Mouse (Mus musculus) yolk sac, embryonic 10.5 days (tissue): ENCODE results near the gene Fam114a2.

Source experiments
- DNase-seq: peaks from one replicate; pipeline ENCODE4 v3.0.0-alpha.2; 2017; ENCODE audit warnings: low spot score

Gene Fam114a2

DNA sequence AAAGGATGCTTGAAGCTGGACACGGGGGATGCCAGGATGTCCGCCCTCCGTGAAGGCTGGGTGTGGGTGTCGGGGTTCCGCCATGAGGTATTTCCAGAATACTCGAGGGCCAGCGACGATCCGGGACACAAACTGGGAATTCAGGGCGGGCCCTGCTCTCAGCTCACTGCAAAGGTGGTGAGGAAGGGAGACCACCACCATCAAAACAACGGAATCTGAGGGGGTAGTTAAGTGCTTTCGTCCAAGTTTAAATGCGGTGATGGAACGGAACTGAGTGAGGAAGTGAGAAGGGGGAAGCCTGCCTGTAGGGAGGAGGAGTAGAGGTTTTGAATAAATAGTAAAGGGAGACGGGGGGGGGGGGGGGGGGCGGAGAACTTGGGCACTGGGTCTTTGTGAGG is 333 bp upstream of the Fam114a2 start:
- DNase-seq = no peak

DNA sequence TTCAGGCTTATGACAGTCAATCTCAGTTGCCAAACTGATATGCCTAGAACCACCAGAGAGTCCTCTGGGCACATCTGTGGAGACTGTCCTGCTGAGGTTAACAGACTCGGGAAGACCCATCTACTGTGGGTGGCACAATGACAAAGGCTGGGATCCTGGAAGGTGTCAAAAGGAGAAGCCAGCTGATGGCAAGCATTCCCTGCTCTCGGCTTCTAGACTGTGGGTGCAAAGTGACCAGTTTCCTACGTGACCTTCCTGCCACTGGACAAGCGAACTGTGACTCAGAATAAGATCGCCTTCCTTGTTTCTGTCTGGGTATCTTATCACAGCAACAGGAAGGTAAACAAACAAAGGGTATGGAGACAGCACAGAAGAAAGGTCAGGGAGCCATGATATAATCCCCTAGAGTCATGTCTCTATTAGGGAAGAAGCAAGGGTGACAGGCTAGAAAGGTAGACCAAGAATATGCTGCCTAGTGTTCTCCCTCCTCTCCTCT is 1.4 kb downstream of the Fam114a2 start:
- DNase-seq = peak; percentile 53

GRCm38 (mm10) chr11:57515218-57515617 is 3.2 kb downstream of the Fam114a2 start:
- no peak for DNase-seq

DNA sequence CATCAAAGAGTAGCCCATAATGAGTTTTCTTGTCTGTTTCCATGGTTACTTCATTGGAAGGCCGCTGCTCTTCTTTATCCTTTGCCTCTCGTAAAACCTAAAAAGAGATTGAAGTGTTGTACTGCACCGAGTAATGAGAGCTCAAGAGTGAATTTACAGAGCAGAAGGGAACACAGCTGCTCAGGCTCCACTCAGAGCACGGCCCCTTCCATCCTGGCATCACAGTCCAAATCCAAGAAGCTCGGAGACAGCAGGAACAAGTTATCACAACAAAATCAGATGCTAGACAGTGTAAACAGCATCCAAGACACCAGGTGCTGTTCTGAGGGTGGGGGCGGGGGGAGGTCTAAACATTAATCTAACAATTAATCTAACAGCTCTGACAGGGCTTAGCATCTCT is 11.5 kb downstream of the Fam114a2 start:
- DNase-seq = no peak

DNA sequence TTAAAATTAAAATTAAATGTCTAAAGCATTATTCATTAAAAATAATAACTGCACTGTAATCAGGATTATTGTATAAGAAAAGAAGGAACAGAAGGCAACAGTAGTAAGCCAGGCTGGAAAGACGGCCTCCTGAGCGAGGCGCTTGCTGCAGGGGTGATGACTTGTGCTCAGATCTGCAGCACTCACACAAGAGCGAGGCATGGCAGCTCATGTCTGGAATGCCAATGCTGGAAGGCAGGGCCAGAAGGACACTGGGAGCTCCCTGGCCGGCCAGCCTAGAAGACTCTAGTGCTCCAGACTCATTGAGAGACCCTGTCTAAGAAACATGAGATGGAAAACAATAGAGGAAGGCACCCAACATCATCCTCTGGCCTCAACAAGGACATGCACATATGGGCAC is 15.3 kb downstream of the Fam114a2 start:
- DNase-seq = no peak

GRCm38 (mm10) chr11:57498215-57498614 is 20.2 kb downstream of the Fam114a2 start:
- no peak for DNase-seq

DNA sequence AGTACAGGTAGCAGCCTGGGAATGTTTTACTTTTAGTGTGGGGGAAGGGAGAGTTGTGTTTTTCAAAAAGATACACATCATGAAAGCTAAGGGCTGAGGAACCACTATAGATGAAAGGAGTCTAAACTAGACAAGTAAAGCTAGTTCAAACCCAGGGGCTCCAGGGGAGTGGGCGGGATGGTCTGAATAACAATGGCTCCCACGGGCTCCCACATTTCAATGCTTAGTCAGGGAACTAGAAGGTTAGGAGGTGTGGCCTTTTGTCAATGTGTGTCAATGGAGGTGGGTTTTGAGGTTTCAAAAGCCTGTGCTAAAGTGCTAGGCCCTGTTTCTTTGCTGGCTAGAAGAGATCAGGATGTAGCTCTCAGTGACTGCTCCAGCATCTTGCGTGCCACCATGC is 20.7 kb downstream of the Fam114a2 start:
- no peak for DNase-seq

- DNase-seq = no peak
These were observed 21.9 kb downstream of the Fam114a2 start for GRCm38 (mm10) chr11:57496462-57497039.

DNA sequence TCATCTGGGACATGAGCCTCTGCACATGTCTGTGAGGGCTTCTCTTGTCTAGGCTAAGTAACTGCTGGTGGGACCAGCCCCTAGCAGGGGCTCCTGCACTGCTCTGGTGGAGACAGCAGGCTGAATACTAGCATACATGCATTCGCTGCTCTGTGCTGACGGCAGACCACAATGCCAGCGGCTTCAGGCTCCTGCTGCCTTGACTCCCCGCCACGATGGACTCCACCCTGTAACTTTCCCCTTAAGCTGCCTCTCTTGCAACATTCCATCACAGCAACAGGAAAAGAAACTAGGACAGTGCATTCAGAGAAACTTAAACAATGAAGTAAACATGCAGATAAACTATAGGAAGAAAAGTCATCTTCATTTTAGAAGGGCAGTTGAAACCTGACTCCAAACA is 30.0 kb downstream of the Fam114a2 start:
- DNase-seq = no peak

- DNase-seq = no peak
These were observed 40.3 kb downstream of the Fam114a2 start for GRCm38 (mm10) chr11:57478077-57478476.

- no peak for DNase-seq
These were observed 43.3 kb downstream of the Fam114a2 start for GRCm38 (mm10) chr11:57475119-57475518.

- DNase-seq = no peak
These were observed 44.0 kb downstream of the Fam114a2 start for GRCm38 (mm10) chr11:57474296-57474941.

DNA sequence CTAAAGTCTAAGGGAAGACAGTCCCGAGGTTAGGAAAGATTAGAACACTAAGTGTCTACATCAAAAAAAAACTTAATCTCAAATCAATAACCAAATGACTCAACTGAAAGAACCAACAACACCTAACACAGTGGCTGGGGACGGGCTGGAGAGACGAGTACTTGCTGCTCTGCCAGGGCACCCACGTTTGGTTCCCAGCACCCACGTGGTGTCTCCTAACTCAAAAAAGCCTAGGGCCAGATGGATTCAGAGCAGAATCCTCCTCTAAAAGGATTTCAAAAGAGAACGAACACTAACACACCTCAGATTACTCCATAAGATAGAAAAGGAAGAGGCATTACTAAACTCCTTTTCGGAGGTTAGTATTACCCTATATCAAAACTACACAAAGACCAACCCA is 47.4 kb downstream of the Fam114a2 start:
- DNase-seq = no peak

- DNase-seq = no peak
These were observed 48.4 kb downstream of the Fam114a2 start for GRCm38 (mm10) chr11:57470056-57470455.

DNA sequence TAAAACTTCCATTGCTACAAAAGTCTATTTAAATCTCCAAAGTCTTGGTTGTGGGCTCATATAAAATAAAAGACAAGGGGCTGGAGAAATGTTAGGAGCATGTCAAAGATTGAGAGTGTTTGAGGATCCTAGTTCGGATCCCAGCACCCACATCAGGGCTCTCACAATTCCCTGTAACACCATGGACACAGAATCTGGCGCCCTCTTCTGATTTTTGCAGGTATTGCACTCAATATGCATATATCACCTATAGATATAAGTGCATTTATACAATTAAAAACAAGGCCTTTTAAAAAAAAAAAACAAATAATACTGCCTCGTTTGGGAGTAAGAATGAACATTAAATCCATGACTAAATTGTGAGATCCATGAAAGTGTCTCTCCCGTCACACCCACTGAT is 49.7 kb downstream of the Fam114a2 start:
- no peak for DNase-seq

GRCm38 (mm10) chr11:57467159-57468110 is 51.0 kb downstream of the Fam114a2 start:
- DNase-seq = peak; percentile 48

DNA sequence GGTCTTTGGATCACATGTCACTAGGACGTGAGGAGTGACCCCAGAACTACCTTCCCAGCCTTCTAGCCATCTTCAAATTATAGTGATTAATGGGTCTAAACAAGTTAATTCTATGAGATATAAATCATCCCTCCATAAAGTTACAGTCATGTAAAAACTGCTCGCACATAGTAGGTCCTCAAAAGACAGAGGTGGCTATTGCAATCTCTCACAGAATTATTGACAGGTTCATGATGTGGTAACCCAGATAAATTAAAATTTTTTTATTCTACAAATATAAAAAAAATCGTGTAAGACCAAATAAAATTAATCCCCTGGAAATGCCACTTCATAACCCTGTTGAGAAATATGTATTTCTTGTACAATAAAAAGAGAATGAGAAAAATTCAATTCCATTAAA is 52.6 kb downstream of the Fam114a2 start:
- no peak for DNase-seq

GRCm38 (mm10) chr11:57465025-57465424 is 53.4 kb downstream of the Fam114a2 start:
- DNase-seq = no peak

DNA sequence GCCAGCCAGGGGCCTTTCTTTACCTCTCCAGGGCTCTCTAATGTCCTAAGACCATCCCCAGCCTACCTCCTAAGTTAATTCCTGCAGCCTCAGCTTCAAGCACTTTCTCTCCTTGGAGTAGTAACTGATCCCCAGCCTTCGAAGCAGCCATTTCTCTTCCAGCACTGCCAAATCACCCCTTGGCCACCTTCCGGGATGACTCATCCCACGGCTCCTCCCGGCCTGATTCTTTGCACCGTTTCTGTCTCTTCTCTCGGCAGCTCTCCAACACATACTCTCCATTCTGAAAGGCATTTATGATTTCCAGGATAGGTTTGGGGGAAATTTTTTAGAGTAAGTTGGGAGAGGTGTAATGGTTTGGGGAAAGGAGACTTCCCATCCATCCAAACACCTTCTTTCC is 58.7 kb downstream of the Fam114a2 start:
- no peak for DNase-seq

- peak; percentile 53 for DNase-seq
These were observed 64.0 kb downstream of the Fam114a2 start for GRCm38 (mm10) chr11:57454421-57454820.

DNA sequence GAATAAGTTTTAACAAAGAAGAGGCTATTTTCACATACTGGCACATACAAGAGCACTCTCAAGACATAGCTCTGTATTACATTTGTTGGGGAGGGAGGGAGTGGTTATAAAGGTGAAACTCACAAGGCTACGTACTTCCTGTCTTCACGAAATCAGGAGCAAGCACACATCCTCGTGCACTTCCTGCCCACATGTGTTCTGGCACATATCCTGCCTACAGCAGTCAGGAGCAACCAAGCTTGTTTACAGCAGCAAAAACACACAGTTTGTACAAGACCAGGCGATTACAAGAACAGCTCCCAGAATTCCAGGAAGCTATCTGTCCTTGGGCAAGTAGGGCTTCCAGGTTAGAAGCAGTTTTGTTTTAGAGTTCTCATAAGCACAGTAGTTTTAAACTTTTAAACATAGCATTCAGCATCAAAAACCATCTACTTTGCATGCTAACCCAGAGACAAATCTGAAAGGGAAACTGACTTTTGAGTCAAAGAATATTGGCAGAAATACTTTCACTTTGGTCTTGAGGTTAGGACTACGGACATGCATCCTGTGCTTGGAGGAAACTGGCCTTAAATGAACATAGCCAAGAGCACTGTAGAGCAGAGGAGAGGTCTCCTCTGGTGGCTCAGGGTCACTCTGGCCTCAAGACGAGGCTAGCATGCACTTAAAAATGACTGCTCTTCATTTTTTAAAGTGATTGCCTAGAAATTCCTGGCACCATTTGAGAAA is 73.0 kb downstream of the Fam114a2 start:
- peak; percentile 31 for DNase-seq

GRCm38 (mm10) chr11:57434153-57434552 is 84.3 kb downstream of the Fam114a2 start:
- peak; percentile 14 for DNase-seq
